Mouse (Mus musculus): ENCODE measurements around the gene Galnt13.
"Not testable (repeated sequence)": the region's sequence is repeated elsewhere in the genome, so short reads cannot be mapped to it uniquely, and the experiment has no call there.

Gene Galnt13

GRCm38 (mm10) chr2:54435937-54436735, at the start of gene Galnt13:
Galnt13 (plus strand) TSS chr2:54436317.
- DNase-seq (ENCODE audit: low spot score in 2 of 2): no peak

GRCm38 (mm10) chr2:54431060-54431459, 5.1 kb upstream of the Galnt13 start:
- DNase-seq (ENCODE audit: low spot score in 2 of 2): no peak

GRCm38 (mm10) chr2:54435380-54435779, 737 bp upstream of the Galnt13 start:
- no peak for DNase-seq (ENCODE audit: low spot score in 2 of 2)

- no peak for DNase-seq (ENCODE audit: low spot score in 2 of 2)
These were observed 801 bp downstream of the Galnt13 start for GRCm38 (mm10) chr2:54436736-54437500.

GRCm38 (mm10) chr2:54437501-54437830, 1.3 kb downstream of the Galnt13 start:
- DNase-seq (ENCODE audit: low spot score in 2 of 2): no peak

GRCm38 (mm10) chr2:54442734-54443500, 6.8 kb downstream of the Galnt13 start:
- no peak for DNase-seq (ENCODE audit: low spot score in 2 of 2)

- DNase-seq (ENCODE audit: low spot score in 2 of 2): no peak
These were observed 47.3 kb downstream of the Galnt13 start for GRCm38 (mm10) chr2:54483426-54483825.

- no peak for DNase-seq (ENCODE audit: low spot score in 2 of 2)
These were observed 86.9 kb downstream of the Galnt13 start for GRCm38 (mm10) chr2:54522989-54523388.

- DNase-seq (ENCODE audit: low spot score in 2 of 2): no peak
These were observed 91.0 kb downstream of the Galnt13 start for GRCm38 (mm10) chr2:54527073-54527472.

- DNase-seq (ENCODE audit: low spot score in 2 of 2): no peak
These were observed 122.4 kb downstream of the Galnt13 start for GRCm38 (mm10) chr2:54558357-54559153.

GRCm38 (mm10) chr2:54565068-54565467, 129.0 kb downstream of the Galnt13 start:
- DNase-seq (ENCODE audit: low spot score in 2 of 2): no peak

- DNase-seq (ENCODE audit: low spot score in 2 of 2): no peak
These were observed 131.1 kb downstream of the Galnt13 start for GRCm38 (mm10) chr2:54567186-54567585.

- no peak for DNase-seq (ENCODE audit: low spot score in 2 of 2)
These were observed 131.5 kb downstream of the Galnt13 start for GRCm38 (mm10) chr2:54567632-54568031.

- DNase-seq (ENCODE audit: low spot score in 2 of 2): not testable (repeated sequence)
These were observed 277.7 kb downstream of the Galnt13 start for GRCm38 (mm10) chr2:54713817-54714216.

- no peak for DNase-seq (ENCODE audit: low spot score in 2 of 2)
These were observed 315.1 kb downstream of the Galnt13 start for GRCm38 (mm10) chr2:54751232-54751631.

- no peak for DNase-seq (ENCODE audit: low spot score in 2 of 2)
These were observed 323.7 kb downstream of the Galnt13 start for GRCm38 (mm10) chr2:54759781-54760180.

- DNase-seq (ENCODE audit: low spot score in 2 of 2): no peak
These were observed 342.7 kb downstream of the Galnt13 start for GRCm38 (mm10) chr2:54778790-54779273.

GRCm38 (mm10) chr2:54813670-54814256, 377.6 kb downstream of the Galnt13 start:
- no peak for DNase-seq (ENCODE audit: low spot score in 2 of 2)

- DNase-seq (ENCODE audit: low spot score in 2 of 2): no peak
These were observed 405.1 kb downstream of the Galnt13 start for GRCm38 (mm10) chr2:54841245-54841644.

GRCm38 (mm10) chr2:54906282-54907060, 470.4 kb downstream of the Galnt13 start:
- DNase-seq (ENCODE audit: low spot score in 2 of 2): no peak

All from natural killer cell, adult 2 months (primary cell).